Mouse (Mus musculus): ENCODE measurements at regions not wholly inside any gene's neighbourhood (a gene's known extent, or its start where the extent isn't known, plus 50 kb on each side); places are given as distances from the start of the nearest gene placed in this dataset.

GRCm38 (mm10) chr4:101316061-101316460 is 51.0 kb upstream of the Jak1 start:
- TF ChIP-seq POLR2A (IDR thresholded peaks at IDR 0.05; ENCODE audit: control insufficient read depth, low read depth, low read length): no peak
- TF ChIP-seq CTCF (IDR thresholded peaks at IDR 0.05; ENCODE audit: control insufficient read depth, insufficient read depth, insufficient replicate concordance, low read depth, low read length): no peak

All from testis, adult 2 months (tissue).